Mouse (Mus musculus): ENCODE results near the gene Chrna10. TPM values are rescaled to one million over a fixed set of nuclear protein-coding genes. Genes with fewer than 3 reads are reported as not detected.

Chrna10 gene
- total RNA-seq (2014; rRNA removed) (not detected in 2 replicates), polyA plus RNA-seq (2012; rRNA removed) (0.04 TPM in 1 of 2 replicates, not detected in the other)

DNA sequence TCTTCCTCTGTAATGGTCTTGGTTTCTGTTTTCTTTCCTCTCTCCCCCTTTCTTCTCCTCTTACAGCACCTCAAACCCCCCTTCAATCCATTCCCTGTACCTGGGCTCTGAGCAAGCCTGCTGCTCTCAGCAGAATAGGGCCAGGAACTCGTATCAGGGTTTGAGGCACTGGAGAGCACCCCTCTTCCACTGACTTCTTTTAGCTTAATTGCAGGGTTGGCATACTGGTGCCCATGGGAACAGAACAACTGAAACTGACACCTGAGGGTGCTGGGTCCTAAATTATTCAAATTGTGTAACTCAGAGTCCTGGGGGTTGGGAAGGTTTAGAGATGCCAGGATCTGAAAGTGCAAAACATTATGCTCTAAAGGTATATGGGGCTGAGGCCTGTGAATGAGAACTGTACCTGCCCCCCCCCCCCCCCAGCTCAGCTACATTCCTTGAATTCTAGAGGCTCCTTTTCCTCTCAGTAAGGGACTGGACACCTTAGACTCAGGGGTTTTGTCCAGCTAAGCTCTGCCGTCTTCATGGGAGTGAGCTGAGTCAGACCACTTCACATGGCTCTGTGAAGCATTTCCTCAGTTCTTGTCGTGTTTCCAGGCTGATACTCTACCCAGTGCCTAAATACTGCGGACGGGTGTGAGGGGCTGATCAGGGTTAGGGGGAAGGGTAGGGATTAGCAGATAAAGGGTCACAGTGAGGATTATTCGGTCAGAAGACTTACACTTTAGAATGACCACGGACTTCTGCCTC, at the start of gene Chrna10:
Chrna10 (minus strand) TSS at position 250 of the 753 bp plus-strand sequence.
- Histone ChIP-seq H3K79me2 (ENCODE audit: control insufficient read depth, insufficient read depth, low read length) (no peaks in the 10 kb centered on the region), H3K4me1 (ENCODE audit: control insufficient read depth, insufficient read depth, low read length) (no peaks in the 10 kb centered on the region), H3K9ac (ENCODE audit: low read depth, low read length) (no peak within 1 kb of the TSS), H3K4me3 (ENCODE audit: insufficient read depth, low read depth, low read length) (no peak within 1 kb of the TSS), H3K36me3 (ENCODE audit: control insufficient read depth, insufficient read depth, low read length) (peaks cover 19% of the 10 kb centered on the region), H3K27ac (replicated peaks; ENCODE audit: insufficient read depth, low read depth, low read length) (no peak within 1 kb of the TSS), H3K27me3 (ENCODE audit: control insufficient read depth, insufficient read depth, low read length) (no peaks in the 10 kb centered on the region)
- no peak for DNase-seq (ENCODE audit: extremely low read depth, low read depth, low spot score)
- 53% methylated on average over 7 of the region's 7 CpGs for WGBS
- TF ChIP-seq CTCF (IDR thresholded peaks at IDR 0.05; ENCODE audit: low read depth, low read length) = no peak
- no peak for TF ChIP-seq POLR2A (IDR thresholded peaks at IDR 0.05; ENCODE audit: extremely low read depth, insufficient read depth, low read length)

DNA sequence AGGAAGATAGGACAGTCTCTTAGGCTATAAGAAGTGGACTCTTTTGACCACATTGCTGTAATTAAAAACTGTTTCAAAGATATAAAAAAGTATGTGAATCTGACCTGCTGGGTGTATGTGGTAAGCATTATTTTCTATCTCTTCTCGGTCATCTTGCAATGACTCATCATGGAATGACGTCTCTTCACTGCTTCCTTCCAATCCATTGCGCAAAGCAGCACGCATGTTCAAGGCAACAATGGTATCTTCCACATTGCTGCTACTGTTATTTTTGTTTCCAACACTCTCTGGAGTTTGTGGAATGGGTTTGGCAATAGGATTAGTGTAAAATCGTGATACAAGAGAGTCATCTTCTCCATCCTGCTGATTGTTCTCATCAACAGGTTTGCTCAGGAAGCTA, 37.1 kb upstream of the Chrna10 start:
- no peak for TF ChIP-seq CTCF (IDR thresholded peaks at IDR 0.05; ENCODE audit: low read depth, low read length)
- TF ChIP-seq POLR2A (IDR thresholded peaks at IDR 0.05; ENCODE audit: extremely low read depth, insufficient read depth, low read length) = no peak
- Histone ChIP-seq H3K27ac (replicated peaks; ENCODE audit: insufficient read depth, low read depth, low read length) (no peak overlapping the region), H3K79me2 (ENCODE audit: control insufficient read depth, insufficient read depth, low read length) (no peaks in the 10 kb centered on the region), H3K9ac (ENCODE audit: low read depth, low read length) (no peak overlapping the region), H3K4me3 (ENCODE audit: insufficient read depth, low read depth, low read length) (no peak overlapping the region), H3K36me3 (ENCODE audit: control insufficient read depth, insufficient read depth, low read length) (peaks cover 50% of the 10 kb centered on the region), H3K27me3 (ENCODE audit: control insufficient read depth, insufficient read depth, low read length) (no peaks in the 10 kb centered on the region), H3K4me1 (ENCODE audit: control insufficient read depth, insufficient read depth, low read length) (no peaks in the 10 kb centered on the region)
- 87% methylated on average over 5 of the region's 5 CpGs for WGBS
- DNase-seq (ENCODE audit: extremely low read depth, low read depth, low spot score) = no peak

DNA sequence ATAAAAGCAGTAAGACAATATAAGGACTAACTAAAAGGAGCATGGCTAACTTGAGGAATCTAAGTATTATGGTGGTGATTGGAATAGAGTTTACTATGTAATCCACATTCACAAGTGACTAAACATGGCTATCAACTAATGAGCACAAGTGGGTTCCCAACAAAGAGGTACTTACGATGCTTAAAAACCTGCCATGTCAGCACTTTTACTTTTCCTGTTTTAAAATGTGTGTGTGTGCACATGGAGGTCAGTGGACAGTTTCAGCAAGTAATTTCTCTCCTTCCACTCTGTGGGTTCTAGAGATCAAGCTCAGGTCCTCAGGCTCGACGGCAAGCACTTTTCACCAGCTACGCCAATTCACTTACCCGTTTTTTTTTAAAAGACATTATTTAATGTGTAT, 21.3 kb upstream of the Chrna10 start:
- no peak overlapping the region for H3K9ac ChIP-seq (ENCODE audit: low read depth, low read length)
- H3K4me1 ChIP-seq (ENCODE audit: control insufficient read depth, insufficient read depth, low read length) = no peaks in the 10 kb centered on the region
- WGBS = 97% methylated on average over 5 of the region's 5 CpGs
- TF ChIP-seq CTCF (IDR thresholded peaks at IDR 0.05; ENCODE audit: low read depth, low read length) = no peak
- no peak for TF ChIP-seq POLR2A (IDR thresholded peaks at IDR 0.05; ENCODE audit: extremely low read depth, insufficient read depth, low read length)
- no peaks in the 10 kb centered on the region for H3K79me2 ChIP-seq (ENCODE audit: control insufficient read depth, insufficient read depth, low read length)
- H3K36me3 ChIP-seq (ENCODE audit: control insufficient read depth, insufficient read depth, low read length) = peaks cover 60% of the 10 kb centered on the region
- H3K27ac ChIP-seq (replicated peaks; ENCODE audit: insufficient read depth, low read depth, low read length) = no peak overlapping the region
- H3K27me3 ChIP-seq (ENCODE audit: control insufficient read depth, insufficient read depth, low read length) = no peaks in the 10 kb centered on the region
- no peak for DNase-seq (ENCODE audit: extremely low read depth, low read depth, low spot score)
- H3K4me3 ChIP-seq (ENCODE audit: insufficient read depth, low read depth, low read length) = no peak overlapping the region

DNA sequence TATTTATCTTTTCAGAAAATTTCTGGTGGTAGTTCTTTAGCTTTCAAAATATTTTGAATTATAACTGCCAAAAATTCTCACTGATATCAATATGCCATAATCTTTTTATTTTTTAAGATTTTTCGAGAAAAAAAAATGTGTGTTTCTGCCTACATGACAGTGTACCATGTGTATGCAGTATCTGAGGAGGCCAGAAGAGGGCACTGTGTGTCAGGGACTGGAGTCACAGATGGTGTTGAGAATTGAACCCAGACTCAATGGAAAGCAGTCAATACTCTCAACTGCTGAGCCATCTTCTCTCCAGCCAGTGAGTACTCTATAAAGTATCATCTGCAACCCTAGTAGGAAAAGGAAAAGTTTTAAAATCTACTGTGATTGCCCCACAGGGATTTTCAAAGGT, 20.8 kb upstream of the Chrna10 start:
- peak; percentile 48; the same call in 1 of the 2 replicates for TF ChIP-seq CTCF (IDR thresholded peaks at IDR 0.05; ENCODE audit: low read depth, low read length)
- TF ChIP-seq POLR2A (IDR thresholded peaks at IDR 0.05; ENCODE audit: extremely low read depth, insufficient read depth, low read length) = no peak
- no peak overlapping the region for H3K27ac ChIP-seq (replicated peaks; ENCODE audit: insufficient read depth, low read depth, low read length)
- H3K36me3 ChIP-seq (ENCODE audit: control insufficient read depth, insufficient read depth, low read length) = peaks cover 62% of the 10 kb centered on the region
- H3K9ac ChIP-seq (ENCODE audit: low read depth, low read length) = no peak overlapping the region
- no peak overlapping the region for H3K4me3 ChIP-seq (ENCODE audit: insufficient read depth, low read depth, low read length)
- H3K79me2 ChIP-seq (ENCODE audit: control insufficient read depth, insufficient read depth, low read length) = no peaks in the 10 kb centered on the region
- 82% methylated on average over 1 of the region's 1 CpGs for WGBS
- DNase-seq (ENCODE audit: extremely low read depth, low read depth, low spot score) = peak; percentile 24
- H3K4me1 ChIP-seq (ENCODE audit: control insufficient read depth, insufficient read depth, low read length) = no peaks in the 10 kb centered on the region
- no peaks in the 10 kb centered on the region for H3K27me3 ChIP-seq (ENCODE audit: control insufficient read depth, insufficient read depth, low read length)

DNA sequence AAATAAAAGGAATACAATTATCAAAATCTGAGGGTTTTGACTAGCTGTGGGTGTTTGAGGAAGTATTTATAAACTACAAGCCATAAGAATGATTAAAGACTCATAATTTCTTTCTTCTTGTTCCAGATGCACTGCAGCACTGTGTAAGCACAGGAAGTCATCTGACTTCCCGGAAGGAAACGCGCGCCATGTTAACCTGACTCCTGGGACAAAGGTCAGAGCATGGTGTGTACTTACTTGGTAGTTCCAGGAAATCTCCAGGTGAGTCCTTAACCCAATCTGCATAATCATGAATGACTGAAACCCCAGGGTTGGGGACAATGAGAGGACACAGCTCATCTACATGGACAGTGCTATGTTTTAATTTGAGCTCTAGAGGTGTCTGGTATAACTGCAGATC, 15.8 kb upstream of the Chrna10 start:
- WGBS = 29% methylated on average over 4 of the region's 4 CpGs
- peaks cover 58% of the 10 kb centered on the region for H3K36me3 ChIP-seq (ENCODE audit: control insufficient read depth, insufficient read depth, low read length)
- no peak overlapping the region for H3K9ac ChIP-seq (ENCODE audit: low read depth, low read length)
- H3K27ac ChIP-seq (replicated peaks; ENCODE audit: insufficient read depth, low read depth, low read length) = no peak overlapping the region
- H3K4me1 ChIP-seq (ENCODE audit: control insufficient read depth, insufficient read depth, low read length) = no peaks in the 10 kb centered on the region
- TF ChIP-seq POLR2A (IDR thresholded peaks at IDR 0.05; ENCODE audit: extremely low read depth, insufficient read depth, low read length) = no peak
- no peak for TF ChIP-seq CTCF (IDR thresholded peaks at IDR 0.05; ENCODE audit: low read depth, low read length)
- H3K4me3 ChIP-seq (ENCODE audit: insufficient read depth, low read depth, low read length) = no peak overlapping the region
- H3K79me2 ChIP-seq (ENCODE audit: control insufficient read depth, insufficient read depth, low read length) = no peaks in the 10 kb centered on the region
- DNase-seq (ENCODE audit: extremely low read depth, low read depth, low spot score) = peak; percentile 15
- no peaks in the 10 kb centered on the region for H3K27me3 ChIP-seq (ENCODE audit: control insufficient read depth, insufficient read depth, low read length)

DNA sequence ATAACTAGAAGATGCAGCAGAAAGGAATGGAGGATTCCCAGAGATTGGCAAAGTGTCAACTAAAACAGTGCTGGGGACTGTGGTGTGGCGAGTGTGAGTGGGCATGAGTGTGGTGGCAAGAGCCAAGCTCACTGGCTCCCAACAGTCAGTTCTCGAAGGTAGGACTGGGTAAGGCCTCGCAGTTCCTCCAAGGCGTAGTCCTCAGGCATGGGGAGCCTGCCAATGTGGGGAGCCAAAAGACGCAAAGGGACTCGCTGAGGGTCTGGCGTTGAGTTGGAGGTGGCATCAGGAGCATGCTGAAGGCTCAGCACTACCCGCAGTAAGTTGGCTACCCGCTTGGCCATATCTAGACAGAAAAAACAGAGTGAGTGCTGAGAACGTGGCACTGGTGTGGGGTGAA, 3.7 kb upstream of the Chrna10 start:
- no peaks in the 10 kb centered on the region for H3K79me2 ChIP-seq (ENCODE audit: control insufficient read depth, insufficient read depth, low read length)
- no peak overlapping the region for H3K27ac ChIP-seq (replicated peaks; ENCODE audit: insufficient read depth, low read depth, low read length)
- H3K27me3 ChIP-seq (ENCODE audit: control insufficient read depth, insufficient read depth, low read length) = no peaks in the 10 kb centered on the region
- no peaks in the 10 kb centered on the region for H3K4me1 ChIP-seq (ENCODE audit: control insufficient read depth, insufficient read depth, low read length)
- H3K4me3 ChIP-seq (ENCODE audit: insufficient read depth, low read depth, low read length) = no peak overlapping the region
- TF ChIP-seq CTCF (IDR thresholded peaks at IDR 0.05; ENCODE audit: low read depth, low read length) (no peak), POLR2A (IDR thresholded peaks at IDR 0.05; ENCODE audit: extremely low read depth, insufficient read depth, low read length) (no peak)
- 96% methylated on average over 10 of the region's 10 CpGs for WGBS
- peaks cover 54% of the 10 kb centered on the region for H3K36me3 ChIP-seq (ENCODE audit: control insufficient read depth, insufficient read depth, low read length)
- H3K9ac ChIP-seq (ENCODE audit: low read depth, low read length) = no peak overlapping the region
- DNase-seq (ENCODE audit: extremely low read depth, low read depth, low spot score) = no peak

Data from liver, adult 2 months (tissue).